Mouse (Mus musculus) ovary, postnatal 36 days (tissue): Measurements from ENCODE around the gene Epb41l2.

Source experiments
- DNase-seq: peaks from one replicate; pipeline ENCODE4 v3.0.0; 2022; ENCODE audit warnings: low spot score, mixed read lengths

The Epb41l2 gene

DNA sequence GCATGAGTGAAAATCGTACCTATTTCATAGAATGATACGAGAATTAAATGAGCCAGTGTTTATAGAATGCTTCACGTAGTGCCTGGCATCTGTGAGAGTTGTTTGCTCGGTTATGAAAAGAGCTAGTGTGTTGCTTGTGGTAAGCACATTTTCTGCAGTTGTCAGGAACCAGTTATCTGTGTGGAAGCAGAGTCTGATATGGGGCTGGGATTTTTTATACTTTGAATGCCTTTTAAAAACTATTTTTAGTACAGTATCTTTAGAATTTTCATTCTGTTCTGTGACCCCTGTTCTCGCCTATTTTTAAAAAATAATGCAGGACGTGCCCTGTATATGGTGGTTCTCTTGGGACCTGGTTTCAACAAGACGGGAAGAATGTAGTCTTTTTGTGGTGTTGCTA lies 6.1 kb downstream of the Epb41l2 start:
- no peak for DNase-seq

GRCm38 (mm10) chr10:25366691-25367090 lies 7.1 kb downstream of the Epb41l2 start:
- DNase-seq = no peak

DNA sequence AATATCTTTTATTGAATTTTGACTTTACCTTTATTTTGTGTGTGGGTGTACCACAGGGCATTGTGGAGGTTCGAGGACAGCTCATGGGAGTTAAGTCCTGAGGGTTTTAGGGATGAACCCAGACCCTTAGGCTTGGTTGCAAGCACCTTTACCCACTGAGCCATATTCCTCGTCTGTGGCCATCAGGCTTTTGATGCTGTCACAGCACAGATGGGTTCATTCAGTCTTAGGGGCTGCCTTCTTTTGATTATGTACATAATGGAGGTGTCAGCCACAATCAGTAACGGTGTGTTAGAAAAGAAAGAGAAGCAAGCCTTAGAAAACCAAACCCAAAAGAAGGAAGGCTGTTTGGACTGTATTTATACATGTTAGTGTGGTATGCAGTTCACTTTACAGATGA lies 9.3 kb downstream of the Epb41l2 start:
- DNase-seq = no peak

- no peak for DNase-seq
Observed at GRCm38 (mm10) chr10:25369691-25370090, 10.1 kb downstream of the Epb41l2 start.

GRCm38 (mm10) chr10:25371336-25371735 lies 11.7 kb downstream of the Epb41l2 start:
- no peak for DNase-seq

DNA sequence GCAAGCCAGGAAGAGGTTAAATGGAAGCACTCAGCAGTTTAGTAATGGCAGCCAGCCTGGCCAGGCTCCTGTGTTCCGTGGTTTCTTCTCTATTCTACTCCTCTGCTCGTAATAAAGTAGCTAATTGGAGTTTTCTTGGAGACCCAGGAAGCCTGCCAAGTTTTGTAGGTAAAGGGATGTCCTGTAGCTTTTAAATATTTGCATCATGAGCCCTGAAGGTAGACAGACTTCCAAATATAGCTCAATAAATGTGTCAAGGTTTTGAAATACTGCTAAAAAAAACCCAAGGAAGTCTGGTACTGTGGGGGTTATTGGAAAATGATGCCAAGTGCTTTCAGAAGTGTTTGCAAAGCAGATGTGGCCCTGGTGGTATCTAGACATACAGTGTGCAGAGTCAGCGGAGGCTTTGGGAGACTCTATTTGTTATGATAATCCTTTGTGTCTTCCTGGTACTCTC lies 12.3 kb downstream of the Epb41l2 start:
- no peak for DNase-seq

GRCm38 (mm10) chr10:25372510-25373148 lies 13.0 kb downstream of the Epb41l2 start:
- DNase-seq = no peak

GRCm38 (mm10) chr10:25375036-25375435 lies 15.4 kb downstream of the Epb41l2 start:
- no peak for DNase-seq

DNA sequence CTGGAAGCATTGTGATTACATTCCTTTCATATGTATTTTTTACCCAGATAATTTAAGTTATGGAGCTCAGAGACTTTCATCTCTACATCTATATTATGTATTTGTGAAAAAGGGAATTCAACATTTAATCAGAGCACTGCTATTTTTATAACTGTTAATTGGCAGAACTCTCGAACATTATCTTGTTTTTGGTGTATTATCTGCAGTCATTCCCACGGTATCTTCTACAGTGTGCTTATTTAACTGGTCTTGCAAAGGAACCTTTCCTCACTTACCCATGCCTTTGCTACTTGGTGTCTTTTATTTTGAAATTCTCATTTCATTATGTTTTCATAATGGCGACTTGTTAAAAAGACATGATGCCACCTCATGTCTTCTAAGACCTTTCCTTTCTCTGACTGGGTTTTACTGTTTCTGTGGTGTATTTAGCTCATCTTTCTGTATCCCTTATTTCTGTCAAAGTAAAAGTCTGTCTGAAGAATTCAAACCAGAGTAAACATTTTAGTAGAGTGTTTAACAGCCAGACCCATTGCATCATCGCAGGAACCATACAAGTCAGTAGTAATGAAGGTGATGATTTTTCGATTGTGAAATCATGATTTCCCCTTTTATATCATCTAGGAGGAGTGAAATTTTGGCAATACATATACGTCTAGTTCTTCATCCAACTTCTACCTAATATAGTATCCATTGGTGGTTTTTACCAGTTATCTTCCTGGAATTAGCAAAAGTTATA lies 21.3 kb downstream of the Epb41l2 start:
- DNase-seq = no peak

DNA sequence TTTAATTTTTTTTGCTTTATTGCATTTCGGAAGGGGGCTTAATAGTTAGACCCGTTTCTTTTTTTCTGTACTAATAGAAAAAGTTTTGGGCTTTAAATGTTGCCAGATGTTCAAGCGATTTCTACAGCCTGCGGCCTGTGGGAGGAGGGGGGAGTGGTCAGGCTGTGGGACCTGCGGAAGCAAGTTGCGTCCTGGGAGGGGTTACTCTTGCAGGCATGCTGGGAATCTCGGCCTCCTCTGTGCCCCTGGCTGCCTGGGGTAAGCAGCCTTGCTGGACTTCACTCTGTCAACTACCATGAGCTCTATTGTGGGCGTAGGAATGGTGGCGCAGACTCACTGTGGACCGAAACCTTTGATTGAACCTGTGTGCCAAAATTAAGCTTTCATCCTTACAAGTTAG lies 22.4 kb downstream of the Epb41l2 start:
- DNase-seq = no peak

- no peak for DNase-seq
Observed at GRCm38 (mm10) chr10:25383171-25383570, 23.6 kb downstream of the Epb41l2 start.

- no peak for DNase-seq
Observed at GRCm38 (mm10) chr10:25384391-25384790, 24.8 kb downstream of the Epb41l2 start.

GRCm38 (mm10) chr10:25385811-25386580 lies 26.4 kb downstream of the Epb41l2 start:
- no peak for DNase-seq

DNA sequence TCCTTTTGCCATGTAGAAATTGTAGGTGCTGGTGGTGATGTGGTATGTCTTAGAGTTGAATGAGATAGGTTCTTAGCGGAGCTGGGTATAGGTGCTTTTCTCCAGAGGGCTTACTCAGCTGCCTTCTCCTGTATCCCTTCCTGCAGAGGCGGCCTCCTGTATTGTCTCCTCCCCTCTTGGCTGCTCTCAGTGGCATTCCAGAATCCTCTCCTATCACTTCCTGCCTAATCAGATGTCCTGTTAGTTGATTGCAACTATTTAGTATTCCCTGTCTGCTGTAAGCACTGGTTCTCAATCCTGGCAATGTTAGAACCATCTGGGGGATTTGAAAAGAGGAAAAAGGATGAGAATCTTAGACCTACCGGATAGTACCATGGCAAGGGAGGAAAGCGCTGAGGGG lies 27.3 kb downstream of the Epb41l2 start:
- DNase-seq = no peak

DNA sequence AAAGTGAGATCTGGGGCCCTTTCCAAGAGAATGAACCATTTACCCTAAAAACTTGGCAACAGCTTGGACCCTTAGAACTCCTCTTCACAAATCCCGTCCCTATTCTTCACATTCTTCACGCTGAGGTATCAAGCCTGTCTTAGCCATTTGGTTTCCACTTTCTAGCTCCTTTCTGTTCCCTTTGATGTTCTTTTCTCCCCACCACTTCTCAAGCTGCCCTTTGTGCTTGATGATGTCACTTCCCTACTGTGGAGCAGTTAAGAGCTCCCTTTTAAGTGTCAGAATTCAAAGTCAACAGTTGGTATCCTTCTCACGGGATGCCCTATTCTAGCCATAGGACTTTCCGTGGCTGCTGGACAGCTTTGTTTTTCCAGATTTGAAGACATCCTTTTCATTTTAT lies 27.7 kb downstream of the Epb41l2 start:
- DNase-seq = no peak

DNA sequence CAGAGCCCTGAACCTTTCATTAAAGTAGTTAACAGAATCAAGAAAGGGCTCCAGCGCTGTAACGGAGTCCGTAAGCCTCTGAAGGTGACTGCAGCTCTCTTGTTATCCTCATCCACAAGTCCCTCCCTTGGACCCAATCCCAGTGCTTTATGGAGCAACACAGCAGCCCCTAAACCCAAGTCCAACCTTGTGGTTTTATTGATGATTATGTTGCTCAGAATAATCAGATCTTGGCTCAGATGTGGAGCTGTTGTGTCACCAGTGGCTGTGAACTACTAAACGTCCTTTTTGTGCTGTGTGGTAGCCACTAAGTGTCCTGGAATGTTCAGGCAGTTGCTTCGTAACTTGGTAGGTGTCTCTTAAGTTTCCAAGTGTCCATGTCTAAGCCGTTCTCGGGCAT lies 33.2 kb downstream of the Epb41l2 start:
- no peak for DNase-seq

- DNase-seq = no peak
Observed at GRCm38 (mm10) chr10:25393721-25394120, 34.1 kb downstream of the Epb41l2 start.

- DNase-seq = no peak
Observed at GRCm38 (mm10) chr10:25395236-25395886, 35.8 kb downstream of the Epb41l2 start.

DNA sequence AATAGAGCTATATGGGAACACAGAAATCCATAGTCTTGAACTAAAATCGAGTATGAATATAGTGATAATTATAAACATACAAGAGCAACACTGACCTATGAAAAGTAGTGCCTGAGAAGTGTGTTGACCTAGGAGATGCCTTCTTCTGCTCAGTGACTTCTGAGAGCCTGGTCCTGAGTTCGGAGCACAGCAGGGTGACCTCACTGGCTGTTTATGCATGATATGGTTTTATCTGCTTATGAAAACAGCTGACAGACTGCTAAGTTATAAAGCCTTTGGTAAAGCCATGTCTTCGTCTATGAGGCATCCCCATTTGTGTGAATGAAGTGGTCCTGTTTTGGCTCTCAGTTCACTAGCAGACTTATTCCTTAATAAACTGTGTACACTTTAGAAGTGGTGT lies 37.3 kb downstream of the Epb41l2 start:
- DNase-seq = no peak

DNA sequence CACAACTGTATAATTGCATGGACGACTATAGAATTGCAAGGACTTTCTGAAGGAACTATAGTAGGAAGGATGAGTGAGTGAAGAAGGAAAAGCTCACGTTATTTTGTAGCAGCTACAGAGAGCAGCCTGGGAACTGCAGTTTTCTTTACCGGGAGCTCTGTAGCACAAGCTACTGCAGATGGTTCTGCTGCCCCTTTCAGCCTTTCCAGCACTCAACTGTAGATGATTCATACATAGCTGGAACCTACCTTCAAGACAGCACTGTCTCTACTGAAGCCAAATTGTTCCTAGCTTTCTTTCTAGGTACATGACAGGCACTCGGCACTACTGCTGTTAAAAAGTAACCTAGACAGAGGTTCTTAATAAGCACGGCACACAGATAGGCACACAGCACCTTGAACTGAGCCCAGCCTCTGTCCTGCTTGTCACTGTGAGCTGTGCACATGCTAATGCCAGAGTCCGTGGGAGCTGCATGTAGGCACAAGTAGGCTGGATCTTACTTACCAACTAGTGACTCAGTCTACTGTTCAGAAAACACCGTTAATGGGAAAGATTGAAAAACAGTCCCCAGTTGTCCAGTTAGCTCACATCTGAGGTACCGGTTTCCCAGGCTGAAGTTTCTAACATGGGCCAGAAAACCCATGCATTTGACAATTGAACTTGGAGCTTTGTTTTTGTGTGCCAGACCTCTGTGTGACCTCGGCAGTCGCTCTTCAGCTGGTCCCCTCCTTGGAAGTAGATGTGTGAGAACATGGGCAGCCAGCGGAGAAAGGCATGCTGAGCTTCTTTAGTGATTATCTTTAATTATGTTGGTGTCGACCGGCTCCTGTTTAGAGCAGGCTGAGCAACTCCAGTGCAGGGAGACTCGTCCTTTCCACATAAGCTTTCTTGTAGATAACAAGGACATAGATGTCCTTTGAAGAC lies 38.4 kb downstream of the Epb41l2 start:
- no peak for DNase-seq

- DNase-seq = no peak
Observed at GRCm38 (mm10) chr10:25399016-25399415, 39.4 kb downstream of the Epb41l2 start.
